Mouse (Mus musculus) urinary bladder, postnatal 36 days (tissue): ENCODE results near the gene Gm20388.
"Not testable (repeated sequence)": the region's sequence is repeated elsewhere in the genome, so short reads cannot be mapped to it uniquely, and the experiment has no call there.

Experiments used
- DNase-seq, 2 experiments: peaks; one replicate each; pipeline ENCODE4 v3.0.0; 2022; ENCODE audit warnings: low spot score in 2 of 2, mixed read lengths in 1 of 2

Gene Gm20388

DNA sequence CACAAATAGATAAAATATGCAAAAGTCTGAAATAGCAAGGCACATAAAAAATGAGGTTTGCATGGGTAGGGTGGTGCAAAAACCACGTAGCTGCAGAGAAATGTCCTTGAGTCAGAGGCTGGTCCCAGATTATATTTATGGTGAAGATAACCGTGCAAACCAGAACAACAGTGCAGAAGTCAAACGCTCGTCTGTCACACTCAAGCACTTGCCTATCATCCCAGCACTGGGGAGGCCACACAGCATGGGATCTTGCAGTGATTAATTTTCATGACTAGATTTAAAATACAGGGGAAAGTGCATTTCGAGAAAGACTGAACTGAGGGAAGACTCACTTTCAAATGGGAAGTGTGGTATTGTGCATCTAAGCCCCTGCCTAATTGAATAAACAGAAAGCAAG lies 3083.1 kb downstream of the Gm20388 start:
- no peak for DNase-seq

DNA sequence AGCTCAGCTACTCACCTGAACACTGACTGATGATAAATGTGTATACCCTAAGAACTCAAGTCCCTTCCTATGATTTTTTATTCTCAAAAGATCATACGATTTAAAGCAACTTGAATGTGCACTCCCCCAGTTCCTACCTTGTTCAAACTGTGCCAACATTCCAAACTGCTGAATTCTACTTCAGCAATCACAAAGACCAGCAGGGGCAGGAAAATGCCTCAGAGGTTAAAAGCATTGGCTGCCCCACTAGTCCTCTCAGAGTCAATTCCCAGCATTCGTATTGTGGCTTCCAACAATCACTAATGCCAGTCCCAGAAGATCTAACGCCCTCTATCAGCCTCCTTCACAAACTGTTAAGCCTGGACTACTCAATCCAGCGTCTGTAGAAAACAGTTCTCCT lies 3087.3 kb downstream of the Gm20388 start:
- DNase-seq = no peak

DNA sequence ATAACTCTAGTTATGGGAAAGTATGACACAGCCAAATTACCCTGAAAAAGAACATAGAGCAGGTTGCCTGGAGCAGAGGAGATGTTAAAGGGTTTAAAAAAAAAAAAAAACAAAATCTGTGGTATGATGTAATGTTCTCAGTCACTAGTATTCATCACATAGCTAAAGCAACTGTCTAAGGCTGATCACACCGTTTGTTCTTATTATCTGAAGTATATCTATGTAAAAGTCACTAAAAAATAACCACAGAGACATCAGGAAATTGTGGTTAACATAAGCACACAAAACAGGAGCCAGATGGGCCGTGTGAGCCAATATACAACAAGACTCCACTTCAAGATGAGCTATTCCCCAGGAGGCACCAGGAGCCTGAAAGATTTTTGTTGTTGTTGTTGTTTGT lies 3089.7 kb downstream of the Gm20388 start:
- no peak for DNase-seq

DNA sequence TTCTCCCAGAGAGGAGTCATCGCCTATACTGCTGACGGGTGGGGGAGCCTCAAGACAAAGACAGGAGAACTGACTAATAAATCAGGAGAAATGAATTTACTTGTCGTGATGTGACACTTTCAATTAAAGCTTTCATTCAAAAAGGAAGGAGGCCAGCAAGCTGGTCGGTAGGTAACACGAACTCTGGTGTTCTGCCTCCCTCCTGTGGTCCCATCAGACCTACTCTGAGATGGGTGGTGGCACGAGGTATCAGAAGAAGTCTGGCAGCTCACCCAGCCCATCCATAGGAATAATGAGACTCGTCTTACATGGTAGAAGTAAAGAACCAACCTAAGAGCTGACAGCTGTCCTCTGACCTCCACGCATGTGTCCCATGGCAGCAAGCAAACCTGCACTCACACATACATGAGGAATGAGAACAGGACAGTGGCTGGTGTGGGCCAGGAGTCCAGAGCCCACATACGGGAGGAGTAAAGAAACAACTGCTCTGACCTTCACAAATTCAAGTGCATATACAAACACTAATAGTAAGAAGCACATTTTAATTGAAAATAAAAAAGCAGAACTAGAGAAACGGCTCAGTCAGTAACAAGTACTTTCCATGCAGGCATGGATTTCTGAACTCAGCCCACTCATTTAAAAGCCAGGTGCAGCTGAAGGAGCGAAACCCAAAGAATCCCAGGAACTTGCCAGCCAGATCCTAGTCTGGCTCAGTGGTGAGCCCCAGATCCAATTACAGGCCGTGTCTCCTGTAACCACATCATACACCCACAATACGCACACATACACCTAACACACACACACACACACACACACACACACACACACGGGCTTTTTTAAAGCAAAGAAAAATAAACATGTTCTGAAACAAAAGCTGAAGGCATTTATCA lies 3093.6 kb downstream of the Gm20388 start:
- no peak for DNase-seq

DNA sequence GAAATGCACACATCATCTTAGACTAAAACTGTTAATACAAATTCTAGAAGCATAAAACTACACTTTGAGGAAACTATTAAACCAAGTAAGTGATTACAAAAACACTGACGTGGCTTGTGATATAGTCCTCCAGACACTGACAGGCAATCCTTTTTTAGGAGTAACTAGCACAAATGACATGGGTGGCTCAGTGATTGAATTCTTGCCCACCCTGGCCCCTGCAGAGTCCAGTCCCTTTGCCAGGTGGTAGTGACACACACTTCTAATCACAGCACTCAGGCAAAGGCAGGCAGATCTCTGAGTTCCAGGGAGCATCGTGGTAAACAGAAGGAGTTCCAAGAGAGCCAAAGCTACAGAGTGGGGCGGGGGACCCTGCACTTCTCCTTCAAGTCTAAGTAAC lies 3094.7 kb downstream of the Gm20388 start:
- DNase-seq = no peak

DNA sequence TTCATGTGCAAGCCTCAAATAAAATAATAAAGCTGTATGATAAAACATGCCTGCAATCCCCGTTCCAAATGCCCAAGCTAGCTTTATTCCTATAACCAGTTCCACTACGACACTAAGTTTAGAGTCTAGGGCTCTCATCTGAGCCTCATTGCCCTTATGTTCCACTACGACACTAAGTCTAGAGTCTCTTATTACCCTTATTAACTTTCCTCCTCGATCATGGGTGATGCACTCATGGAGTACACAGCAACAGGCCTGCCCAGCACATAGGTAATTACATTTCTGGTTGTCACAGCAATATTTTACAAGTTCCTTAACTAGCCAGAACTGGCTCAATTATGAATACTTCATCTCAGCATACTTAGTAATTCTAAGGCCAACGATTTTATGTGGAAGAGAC lies 3095.2 kb downstream of the Gm20388 start:
- no peak for DNase-seq

DNA sequence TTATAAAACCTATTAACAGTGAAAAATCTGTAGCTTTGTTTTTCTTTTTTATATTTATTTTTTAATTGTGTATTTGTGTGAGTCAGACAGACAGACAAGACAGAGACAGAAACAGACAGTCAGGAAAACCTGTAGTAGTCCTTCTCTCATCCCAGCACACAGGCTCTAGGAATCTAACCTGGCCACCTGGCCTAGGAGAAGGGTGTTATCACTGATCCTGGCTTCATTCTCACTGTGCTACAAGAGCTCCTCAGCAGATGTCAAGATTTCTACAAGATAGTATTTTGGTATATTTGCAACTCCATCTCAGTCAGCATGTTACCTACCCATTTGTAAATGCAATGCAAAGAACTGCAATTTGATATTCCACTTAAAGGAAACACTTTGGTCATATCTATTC lies 3100.7 kb downstream of the Gm20388 start:
- no peak for DNase-seq

DNA sequence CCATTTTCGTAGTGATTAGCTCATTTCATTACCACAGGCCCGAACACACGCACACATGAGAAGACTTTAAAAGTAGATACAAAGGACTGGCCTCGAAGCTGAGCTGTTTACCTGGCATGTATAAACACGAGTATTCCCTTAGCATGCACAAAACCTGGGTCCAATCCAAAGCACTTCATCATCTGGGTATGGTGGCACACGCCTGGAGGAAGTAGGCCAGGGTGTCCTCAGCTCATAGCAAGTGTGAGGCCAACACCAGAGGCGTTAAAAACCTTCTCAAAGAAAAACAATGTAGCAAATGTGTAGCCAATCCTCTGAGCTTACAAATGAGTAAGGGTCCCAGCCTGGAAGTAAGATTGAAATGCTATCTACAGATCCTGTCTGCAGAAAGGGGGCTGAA lies 3103.8 kb downstream of the Gm20388 start:
- peak; percentile 26 to 37 for DNase-seq

DNA sequence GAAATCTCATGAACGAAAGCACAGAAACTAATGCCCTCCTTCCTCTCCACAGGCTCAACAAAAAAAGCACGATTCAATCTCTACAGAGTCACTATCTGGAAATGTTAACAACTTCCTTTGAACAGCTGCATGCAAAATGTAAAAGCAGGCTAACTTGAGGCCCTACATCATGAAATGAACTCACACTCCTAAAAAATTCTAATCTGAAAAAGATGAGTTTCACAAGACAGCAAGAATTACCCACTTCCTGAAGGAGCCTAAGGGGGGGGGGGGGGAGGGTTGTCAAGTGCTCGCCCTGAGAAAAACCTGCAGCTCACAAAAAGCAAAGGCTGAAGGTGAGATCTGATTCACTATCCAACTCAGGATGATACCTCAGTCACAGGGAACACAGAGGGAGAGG lies 3104.4 kb downstream of the Gm20388 start:
- DNase-seq = no peak

DNA sequence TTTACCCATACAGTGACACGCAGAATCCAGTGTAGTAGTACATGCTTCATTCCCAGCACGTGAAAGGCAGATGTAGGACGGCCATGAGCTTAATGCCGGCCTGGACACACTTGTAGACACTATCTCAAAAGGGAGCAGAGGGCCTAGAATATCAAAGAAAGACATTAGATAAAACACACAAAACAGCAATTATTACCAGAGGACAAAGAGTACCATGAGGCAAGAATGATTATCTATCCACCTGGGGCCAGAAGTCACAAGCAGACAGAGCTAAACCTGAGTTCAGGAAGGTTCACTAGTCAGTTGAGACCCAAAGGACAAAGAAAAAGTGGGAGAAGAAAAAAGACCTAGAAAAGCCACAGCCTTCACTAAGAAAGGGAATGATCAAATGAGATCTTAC lies 3106.5 kb downstream of the Gm20388 start:
- no peak for DNase-seq

DNA sequence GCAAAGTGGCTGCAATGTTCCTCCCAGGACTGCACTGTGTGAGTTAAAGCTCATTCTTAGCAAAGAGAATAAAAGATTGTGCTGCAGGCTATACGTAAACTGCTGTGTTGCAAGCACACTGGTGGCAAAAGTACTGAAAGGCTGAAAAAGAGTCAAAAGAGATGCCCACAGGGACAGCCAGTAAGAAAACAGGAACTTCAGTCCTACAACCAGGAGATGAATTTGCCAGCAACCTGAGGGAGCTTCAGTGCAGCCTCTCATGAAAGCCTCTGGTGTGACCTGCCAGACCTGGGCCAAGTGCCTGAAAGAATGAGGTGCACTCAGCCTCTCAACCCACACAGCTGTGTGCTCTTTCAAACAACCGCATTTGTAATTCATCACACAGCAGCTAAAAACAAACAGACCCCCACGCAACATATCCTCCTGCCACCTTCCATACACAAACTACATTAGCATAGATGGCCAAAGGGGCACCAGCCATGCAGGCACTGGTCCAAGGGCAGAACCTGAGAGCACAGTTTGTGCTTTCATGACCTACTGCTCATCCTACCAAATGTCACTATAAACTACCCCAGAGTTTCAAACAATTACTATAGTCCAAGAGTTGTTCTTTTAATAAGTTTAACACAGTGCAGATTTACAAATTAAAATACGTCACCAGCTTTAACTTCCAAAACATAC lies 3108.0 kb downstream of the Gm20388 start:
- DNase-seq = no peak

DNA sequence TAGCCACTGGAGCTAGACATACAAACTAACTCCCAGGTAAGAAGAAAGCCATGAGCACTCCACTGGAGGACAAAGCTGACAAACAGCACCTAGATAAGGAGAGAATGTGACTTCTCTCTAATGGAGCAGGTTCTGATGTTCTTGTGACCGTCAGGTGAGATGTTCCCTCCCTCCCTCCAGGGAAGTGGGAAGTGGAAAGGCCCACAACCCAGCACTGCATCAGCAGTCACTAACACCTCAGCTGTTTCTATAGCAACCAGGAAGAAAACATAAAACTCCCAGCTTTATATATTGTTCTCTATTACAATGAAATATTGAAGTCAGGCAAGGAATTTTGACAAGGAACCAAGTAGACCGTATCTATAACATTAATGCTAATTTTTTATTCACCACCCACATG lies 3109.4 kb downstream of the Gm20388 start:
- no peak for DNase-seq

DNA sequence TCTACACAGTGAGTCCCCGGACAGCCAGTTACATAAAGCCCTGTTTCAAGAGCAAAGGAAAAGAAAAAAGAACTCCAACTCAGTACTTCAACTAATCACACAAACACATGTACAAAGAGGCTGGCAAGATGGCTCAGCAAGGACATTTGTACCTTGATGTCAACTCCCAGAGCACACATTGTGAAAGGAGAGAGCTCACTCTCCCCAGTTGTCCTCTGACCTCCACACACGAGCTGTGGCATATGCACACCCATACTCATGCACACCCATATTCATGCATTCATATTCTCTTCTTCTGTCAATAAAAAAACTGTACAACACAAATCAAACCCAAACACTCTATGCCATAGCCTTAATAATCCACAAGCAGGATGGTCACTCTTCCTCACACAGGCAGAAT lies 3110.2 kb downstream of the Gm20388 start:
- no peak for DNase-seq

DNA sequence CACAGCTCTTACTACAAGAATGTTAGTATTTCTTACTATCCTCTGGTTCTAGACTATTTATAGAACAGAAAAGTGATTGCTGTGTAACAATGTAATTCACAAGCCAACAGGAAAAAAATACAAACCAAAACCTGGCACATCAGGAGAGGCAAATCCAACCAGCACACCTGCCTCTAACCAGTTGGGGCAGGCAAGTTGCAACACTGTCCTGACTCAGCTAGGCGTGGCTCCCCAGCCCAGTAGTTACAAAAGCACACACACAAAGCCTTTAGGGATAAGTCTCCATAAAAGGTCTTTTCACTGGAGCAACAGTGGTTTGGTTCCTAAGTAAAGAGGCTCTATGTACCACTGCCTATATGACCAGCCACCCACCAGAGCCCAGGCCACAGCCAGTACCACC lies 3110.6 kb downstream of the Gm20388 start:
- peak; percentile 68 to 73 for DNase-seq

DNA sequence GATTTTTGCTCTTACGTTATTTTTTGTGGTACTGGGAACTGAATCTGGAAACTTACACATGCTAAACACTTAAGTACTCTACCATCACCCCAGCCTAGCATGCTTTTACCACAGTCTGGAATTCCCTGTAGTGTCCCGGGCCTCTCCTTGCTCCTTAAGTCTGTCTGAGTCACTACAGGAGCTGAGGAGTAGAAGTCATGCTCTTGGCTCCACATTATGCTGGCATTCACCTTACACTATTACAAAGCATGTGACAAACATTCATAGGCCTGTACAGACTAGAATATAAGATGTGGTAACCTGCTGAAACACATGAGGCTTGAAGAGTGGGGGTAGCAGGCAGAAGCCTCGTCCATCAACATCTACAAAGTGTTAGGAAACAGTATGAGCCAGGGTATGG lies 3112.1 kb downstream of the Gm20388 start:
- DNase-seq = no peak

DNA sequence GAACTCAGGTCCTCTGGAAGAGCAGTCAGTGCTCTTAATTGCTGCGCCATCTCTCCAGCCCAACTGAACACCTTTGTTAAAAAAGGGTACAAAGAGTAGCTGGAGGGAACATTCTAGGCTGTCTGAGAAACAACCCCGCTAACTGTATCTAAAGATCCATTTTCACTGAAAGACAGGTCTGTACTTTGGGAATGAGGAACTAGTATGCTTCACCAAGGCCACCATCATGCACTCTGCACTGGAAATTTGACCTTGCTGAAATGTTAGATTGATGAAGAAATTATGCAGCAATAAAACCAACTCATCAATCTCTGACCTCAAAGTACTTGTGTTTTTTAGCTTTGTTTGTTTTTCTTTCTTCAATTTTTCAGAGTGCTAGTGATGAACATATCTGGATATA lies 3113.6 kb downstream of the Gm20388 start:
- DNase-seq = no peak

DNA sequence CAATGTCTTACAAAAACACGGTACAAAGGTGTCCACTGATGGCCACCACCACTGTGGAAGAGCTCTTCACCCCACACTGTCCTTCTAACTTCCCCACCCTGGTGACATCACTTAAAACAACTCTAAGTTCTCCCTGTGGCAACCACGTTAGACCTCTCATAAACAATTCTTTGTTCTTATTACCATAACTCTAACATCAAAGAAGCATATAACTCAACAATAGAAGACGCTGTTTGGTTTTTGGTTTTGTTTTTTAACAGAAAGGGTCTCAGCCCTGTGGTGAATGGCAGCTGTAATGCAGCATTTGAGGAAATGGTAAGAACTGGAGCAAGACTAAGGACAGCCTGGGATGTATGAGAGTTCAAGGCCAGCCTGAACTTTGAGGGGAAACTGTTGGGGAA lies 3115.3 kb downstream of the Gm20388 start:
- DNase-seq = no peak

DNA sequence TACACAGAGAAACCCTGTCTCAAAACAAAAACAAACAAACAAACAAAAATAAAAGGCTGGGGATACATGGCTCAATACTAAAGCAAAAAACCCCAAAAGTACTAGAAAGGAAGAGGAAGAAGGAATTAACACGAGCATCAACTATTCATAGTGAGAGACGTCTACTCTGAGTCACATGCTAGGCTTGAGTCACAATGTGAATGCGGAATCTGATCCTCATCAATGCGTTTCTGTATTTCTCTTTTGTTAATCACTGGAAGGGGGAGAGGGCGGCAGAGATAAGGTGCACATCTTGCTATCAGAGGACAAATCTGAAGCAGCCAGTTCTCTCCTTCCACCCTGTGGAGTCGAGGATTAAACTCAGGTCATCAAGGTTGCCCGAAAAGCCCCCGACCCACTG lies 3117.1 kb downstream of the Gm20388 start:
- no peak for DNase-seq

DNA sequence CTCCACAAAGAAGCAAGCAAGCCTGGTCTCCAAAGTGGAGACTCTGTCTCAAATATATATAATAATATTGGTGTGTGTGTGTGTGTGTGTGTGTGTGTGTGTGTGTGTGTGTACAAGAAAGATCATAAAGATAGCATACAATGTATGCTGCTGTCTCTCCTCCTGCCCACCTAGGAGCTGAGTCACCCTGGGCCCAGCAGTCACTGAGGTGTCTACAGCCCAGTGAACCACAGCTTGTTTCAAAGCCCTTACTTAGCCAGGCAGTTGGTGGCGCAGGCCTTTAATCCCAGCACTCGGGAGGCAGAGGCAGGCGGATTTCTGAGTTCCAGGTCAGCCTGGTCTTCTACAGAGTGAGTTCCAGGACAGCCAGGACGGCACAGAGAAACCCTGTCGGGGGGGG lies 3119.4 kb downstream of the Gm20388 start:
- not testable (repeated sequence) for DNase-seq

DNA sequence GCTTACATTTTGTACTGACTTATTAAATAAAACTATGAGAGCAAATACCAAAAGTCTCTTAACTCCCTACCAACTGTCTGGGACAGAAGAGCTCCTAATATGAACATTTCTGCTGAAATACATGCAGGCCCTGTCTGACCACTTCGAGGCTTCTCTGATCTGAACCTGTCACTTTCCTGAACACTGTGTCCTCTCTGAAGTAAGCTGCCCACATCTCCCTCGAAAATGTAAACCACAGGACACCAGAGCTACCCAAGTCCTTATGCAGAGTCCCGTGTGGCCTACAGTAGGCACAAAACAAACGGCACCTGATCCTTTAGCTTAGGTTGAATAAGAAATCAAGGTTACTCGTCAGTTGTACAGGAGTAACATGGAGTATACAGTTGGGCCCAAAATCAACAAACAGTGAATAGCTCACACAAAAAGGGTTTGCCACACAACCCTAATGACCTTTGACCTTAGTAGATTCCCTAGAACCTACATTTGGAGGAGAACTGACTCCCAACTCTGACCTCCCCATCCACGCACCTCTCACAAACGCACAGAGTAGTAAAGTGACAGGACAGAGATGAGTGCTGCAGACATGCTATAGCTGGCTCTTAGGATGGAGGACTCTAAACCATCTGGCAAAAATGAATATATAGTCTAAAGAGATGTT lies 3120.8 kb downstream of the Gm20388 start:
- no peak for DNase-seq

DNA sequence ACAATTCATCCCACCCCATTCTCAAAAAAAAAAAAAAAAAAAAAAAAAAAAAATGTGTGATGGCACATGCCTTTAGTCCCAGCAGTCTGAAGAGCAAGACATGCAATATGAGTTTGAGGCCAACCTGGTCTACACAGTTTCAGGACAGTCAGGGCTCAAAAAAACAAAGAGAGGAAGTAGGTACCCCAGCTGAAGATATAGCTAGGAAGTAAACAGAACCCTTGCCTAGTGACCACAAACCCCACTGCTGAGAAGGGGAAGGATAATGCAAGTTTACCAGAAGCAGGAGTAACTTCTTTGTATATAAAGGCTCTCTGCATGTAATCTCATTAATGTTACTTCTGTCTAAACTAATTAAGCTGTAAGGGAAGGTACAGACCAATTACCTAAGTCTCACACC lies 3122.1 kb downstream of the Gm20388 start:
- DNase-seq = no peak

DNA sequence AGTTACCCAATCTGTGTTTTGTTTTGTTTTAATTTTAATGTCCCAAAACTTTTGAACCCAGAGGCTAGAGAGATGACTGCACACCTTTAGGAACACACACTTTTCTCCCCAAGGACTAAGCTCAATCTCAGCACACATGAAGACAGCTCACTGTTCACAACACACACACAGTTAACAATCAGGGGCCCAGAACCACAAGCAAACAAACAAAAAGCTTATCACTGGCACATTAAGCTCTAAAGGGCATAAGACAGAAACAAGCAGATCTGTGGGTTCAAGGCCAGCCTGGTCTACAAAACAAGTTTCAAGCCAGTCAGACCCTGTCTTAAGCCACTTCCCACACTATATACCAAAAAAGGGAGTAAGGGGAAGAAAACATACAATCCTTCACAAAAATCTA lies 3122.8 kb downstream of the Gm20388 start:
- no peak for DNase-seq

DNA sequence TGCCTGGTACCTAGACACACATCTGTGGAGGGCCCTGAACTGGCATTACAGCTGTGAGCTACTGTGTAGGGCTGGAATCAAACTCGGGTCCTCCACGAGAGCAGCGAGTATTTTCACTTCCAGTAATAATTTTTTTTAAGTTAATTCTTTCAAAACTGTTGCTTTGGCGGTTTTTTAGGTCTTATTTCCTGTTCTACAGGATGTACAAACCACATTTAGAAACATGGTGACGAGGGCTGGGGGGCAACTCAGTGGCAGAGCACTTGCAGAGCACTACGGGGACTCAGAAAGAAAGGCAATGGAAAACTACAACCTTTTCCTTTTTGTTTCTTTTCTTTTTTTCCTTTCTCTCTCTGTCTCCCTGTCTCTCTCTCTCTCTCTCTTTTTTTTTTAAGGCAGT lies 3123.5 kb downstream of the Gm20388 start:
- no peak for DNase-seq
